Comparison of ENCODE assay signal across 21 mouse cellular contexts in the genomic region with DNA sequence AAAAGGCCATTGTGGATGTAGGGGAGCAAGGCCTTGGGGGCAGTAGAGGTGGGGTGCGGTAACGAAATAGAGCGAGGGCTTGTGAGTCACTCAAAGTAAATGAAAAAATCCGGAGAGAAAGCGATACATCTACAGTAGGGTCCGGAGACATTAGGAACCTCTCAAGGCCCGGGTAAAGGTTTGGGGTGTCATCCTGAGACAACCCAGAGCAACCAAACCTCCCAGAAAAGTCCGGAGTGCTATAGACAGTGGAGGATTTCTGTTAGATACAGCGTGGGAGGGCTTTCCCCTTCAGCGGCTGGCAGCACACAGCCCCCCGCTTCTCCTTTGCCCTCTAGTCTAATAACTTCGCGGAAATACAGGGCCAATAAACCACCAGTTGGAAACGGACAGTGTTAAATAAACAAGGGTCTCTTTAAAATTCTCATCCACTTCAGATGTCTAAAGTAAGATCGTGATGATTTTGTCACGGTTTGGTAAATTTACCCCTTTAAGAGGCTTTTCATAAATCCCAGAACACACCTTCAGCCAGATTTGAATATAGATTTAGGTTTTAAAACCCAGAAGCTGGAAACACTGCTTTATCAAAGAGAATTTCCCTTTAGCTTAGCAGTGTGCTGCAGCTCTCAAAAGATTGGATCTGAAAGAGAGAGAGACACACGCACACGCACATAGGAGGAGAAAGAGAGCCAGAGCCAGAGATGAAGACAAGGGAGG. TPM values are rescaled to one million over a fixed set of nuclear protein-coding genes. Genes with fewer than 3 reads are reported as not detected.
DNase-seq lines count a peak whose midpoint lies in the region; ATAC-seq lines count a peak whose summit lies in the region.
"Had no signal": no experiment of that assay in that cellular context is flagged by ENCODE, and none has a peak within 500 bp of the region (broad histone marks: within the 10 kb centered on the region; RNA-seq: fewer than 3 reads in every experiment).

No protein-coding gene starts in this region.

- H3K27ac ChIP-seq in liver, embryonic 11.5 days (ENCODE audit: low read depth, low read length): no peak overlapping the region
- H3K27ac ChIP-seq in embryonic facial prominence, embryonic 10.5 days (replicated peaks): 0 out of 2 replicates have a peak overlapping the region, but pooled peaks have one; percentile 73
- no peak overlapping the region for H3K27ac ChIP-seq in limb, embryonic 10.5 days
- H3K27ac ChIP-seq: heart, embryonic 13.5 days; layer of hippocampus, adult 2 months; left cerebral cortex, adult 2 months; lung, embryonic 15.5 days; neural tube, embryonic 12.5 days had no signal

- intact Hi-C loops in heart, postnatal 10 days (cut with DNase I): loop anchor here (5.0 kb wide), 1 partner anchor 323 kb away; no protein-coding TSS in a partner anchor

- no peaks in the 10 kb centered on the region for H3K36me3 ChIP-seq in liver, embryonic 11.5 days (ENCODE audit: control insufficient read depth, insufficient read depth, low read length)
- no peaks in the 10 kb centered on the region for H3K36me3 ChIP-seq in embryonic facial prominence, embryonic 10.5 days (replicated peaks)
- no peaks in the 10 kb centered on the region for H3K36me3 ChIP-seq in limb, embryonic 10.5 days
- H3K36me3 ChIP-seq: heart, embryonic 13.5 days; hindbrain, embryonic 15.5 days; lung, embryonic 15.5 days; neural tube, embryonic 12.5 days had no signal

- H3K4me3 ChIP-seq in liver, embryonic 11.5 days (ENCODE audit: low read depth, low read length): no peak overlapping the region
- H3K4me3 ChIP-seq in embryonic facial prominence, embryonic 10.5 days: peak overlapping the region; percentile 48
- no peak overlapping the region for H3K4me3 ChIP-seq in limb, embryonic 10.5 days
- H3K4me3 ChIP-seq: heart, embryonic 13.5 days; layer of hippocampus, adult 2 months; left cerebral cortex, adult 2 months; lung, embryonic 15.5 days; megakaryocyte, embryonic 14.5 days; neural tube, embryonic 12.5 days had no signal

- WGBS in liver, embryonic 11.5 days: 3% methylated on average over 18 of the region's 18 CpGs
- 2% methylated on average over 18 of the region's 18 CpGs for WGBS in embryonic facial prominence, embryonic 10.5 days
- 2% methylated on average over 18 of the region's 18 CpGs for WGBS in limb, embryonic 10.5 days

- H3K27me3 ChIP-seq in liver, embryonic 11.5 days (replicated peaks; ENCODE audit: control insufficient read depth, insufficient read depth, low read length): peaks cover 100% of the 10 kb centered on the region
- H3K27me3 ChIP-seq in embryonic facial prominence, embryonic 10.5 days (replicated peaks; ENCODE audit: low read depth, poor library complexity, severe bottlenecking): peaks cover 100% of the 10 kb centered on the region
- H3K27me3 ChIP-seq in limb, embryonic 10.5 days (ENCODE audit: low read depth, poor library complexity, severe bottlenecking): peaks cover 100% of the 10 kb centered on the region

- H3K4me2 ChIP-seq in liver, embryonic 11.5 days: no peak overlapping the region
- H3K4me2 ChIP-seq: heart, embryonic 13.5 days; lung, embryonic 15.5 days; neural tube, embryonic 12.5 days had no signal

- no peaks in the 10 kb centered on the region for H3K9me3 ChIP-seq in liver, embryonic 11.5 days (ENCODE audit: control insufficient read depth, low read length)
- no peaks in the 10 kb centered on the region for H3K9me3 ChIP-seq in embryonic facial prominence, embryonic 10.5 days
- H3K9me3 ChIP-seq in limb, embryonic 10.5 days (replicated peaks): no peaks in the 10 kb centered on the region
- H3K9me3 ChIP-seq: heart, embryonic 13.5 days; hindbrain, embryonic 15.5 days; lung, embryonic 15.5 days; neural tube, embryonic 12.5 days had no signal

- no peak for ATAC-seq in liver, embryonic 11.5 days (replicated peaks; ENCODE audit: low FRiP score)
- ATAC-seq in granulocyte monocyte progenitor cell, adult 5-6 weeks (replicated peaks; ENCODE audit: poor library complexity, severe bottlenecking): no peak
- ATAC-seq: activated CD4-positive, CD25-positive, alpha-beta regulatory T cell, adult 4 months; CD4-positive, CD25-positive, alpha-beta regulatory T cell, adult 4 months had no signal

- no peak overlapping the region for H3K9ac ChIP-seq in liver, embryonic 11.5 days (ENCODE audit: low read depth, low read length)
- H3K9ac ChIP-seq: heart, embryonic 13.5 days; lung, embryonic 15.5 days; neural tube, embryonic 12.5 days had no signal

- DNase-seq in liver, embryonic 11.5 days (ENCODE audit: low spot score): peak; percentile 37
- no peak for DNase-seq in liver
- peak; percentile 42 for DNase-seq in embryonic facial prominence, embryonic 10.5 days (ENCODE audit: low spot score)
- DNase-seq in limb, embryonic 10.5 days (ENCODE audit: low spot score): peak; percentile 47
- DNase-seq in thymus, postnatal 10 days (ENCODE audit: low spot score in 2 of 2): no peak
- DNase-seq in heart, postnatal 10 days: no peak
- DNase-seq: adrenal gland, postnatal 36 days; kidney, adult 9 months had no signal

- H3K4me1 ChIP-seq in liver, embryonic 11.5 days (replicated peaks; ENCODE audit: control insufficient read depth, insufficient read depth, low read length): no peaks in the 10 kb centered on the region
- peaks cover 38% of the 10 kb centered on the region for H3K4me1 ChIP-seq in embryonic facial prominence, embryonic 10.5 days
- peaks cover 37% of the 10 kb centered on the region for H3K4me1 ChIP-seq in limb, embryonic 10.5 days

RNA-seq across cellular contexts. Expression of gene Otx2, which starts 3.9 kb away (rescaled TPM):
- polyA plus RNA-seq in liver, embryonic 11.5 days (2014; fragmentation: Nextera tagmentation; extraction: Ambion mirVana): not detected in 2 replicates
- polyA plus RNA-seq in embryonic facial prominence, embryonic 10.5 days (2016; fragmentation: Nextera tagmentation; extraction: Ambion mirVana): 12.8 and 15.2 TPM in 2 replicates
- 0.06 TPM in 1 of 2 replicates, not detected in the other for polyA plus RNA-seq in limb, embryonic 10.5 days (2016; fragmentation: Nextera tagmentation; extraction: Ambion mirVana)
- total RNA-seq in granulocyte monocyte progenitor cell, adult 5-6 weeks (2014; fragmentation: Nextera tagmentation): not detected in 2 replicates
- total RNA-seq in granulocyte monocyte progenitor cell, adult 5-6 weeks (2017): not detected in 2 replicates
- not detected for total RNA-seq in heart, postnatal 10 days (2021)
- total RNA-seq: adrenal gland, postnatal 36 days; common myeloid progenitor, adult 5-6 weeks; gastrocnemius, adult 8-10 months had no signal
- polyA plus RNA-seq: CD4-positive, CD25-positive, alpha-beta regulatory T cell, adult 4 months; heart, embryonic 13.5 days; lung, embryonic 15.5 days; neural tube, embryonic 12.5 days; spleen, adult 2 months had no signal

Comparison
In these comparisons a context has a peak if more than half of its experiments do, and no peak if none do; other contexts are left out.
1. DNase-seq: peak in liver, embryonic 11.5 days (single experiment), embryonic facial prominence, embryonic 10.5 days (single experiment) and limb, embryonic 10.5 days (single experiment); none in liver (single experiment), thymus, postnatal 10 days (0 of 2) and heart, postnatal 10 days (0 of 2).
2. RNA of gene Otx2, which starts 3.9 kb away (polyA plus RNA-seq): 12.8 to 15.2 TPM in embryonic facial prominence, embryonic 10.5 days; 0.06 TPM in limb, embryonic 10.5 days and not detected in liver, embryonic 11.5 days; every median in the first group is over 10 times any median in the second.